ENCODE assay signal across 21 mouse cellular contexts in the genomic region with DNA sequence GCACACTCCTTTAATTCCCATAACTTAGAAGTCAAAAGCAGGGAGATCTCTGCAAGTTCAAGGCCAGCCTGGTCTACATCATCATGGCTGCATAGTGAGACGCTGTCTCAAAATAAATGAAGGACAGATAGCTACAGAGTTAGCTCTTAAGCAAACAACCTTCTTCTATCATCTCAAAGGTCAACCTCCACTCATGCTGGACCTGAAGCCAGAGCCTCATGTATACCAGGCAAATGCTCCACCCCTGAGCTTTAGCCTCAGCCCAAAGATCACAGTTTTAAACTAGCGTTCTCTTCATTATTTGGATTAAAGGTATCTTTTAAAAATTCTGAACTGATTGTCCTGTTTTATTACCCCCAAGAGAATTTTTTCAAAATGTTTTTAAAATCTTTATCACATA. TPM values are rescaled to one million over a fixed set of nuclear protein-coding genes. Genes with fewer than 3 reads are reported as not detected.
DNase-seq lines count a peak whose midpoint lies in the region; ATAC-seq and TF ChIP-seq lines count a peak whose summit lies in the region.
"Had no signal": no experiment of that assay in that cellular context is flagged by ENCODE, and none has a peak within 500 bp of the region (broad histone marks: within the 10 kb centered on the region; RNA-seq: fewer than 3 reads in every experiment).

No protein-coding gene starts in this region.

- no peak overlapping the region for H3K27ac ChIP-seq in liver, adult 2 months (replicated peaks; ENCODE audit: insufficient read depth, low read depth, low read length)
- no peak overlapping the region for H3K27ac ChIP-seq in liver, embryonic 11.5 days (ENCODE audit: low read depth, low read length)
- 0 out of 2 replicates have a peak overlapping the region, but pooled peaks have one; percentile 7 for H3K27ac ChIP-seq in small intestine, adult 2 months (ENCODE audit: insufficient read depth, low read depth, low read length)
- H3K27ac ChIP-seq: embryonic facial prominence, embryonic 12.5 days; embryonic facial prominence, embryonic 15.5 days; gastrocnemius, adult 2 months; hindbrain, embryonic 12.5 days had no signal

- ATAC-seq in liver, embryonic 11.5 days (replicated peaks; ENCODE audit: low FRiP score): no peak
- ATAC-seq: CD4-positive, CD25-positive, alpha-beta regulatory T cell, adult 4 months; forebrain, embryonic 14.5 days; forebrain, postnatal 0 days had no signal

- no peak for TF ChIP-seq CTCF in liver, adult 2 months (IDR thresholded peaks at IDR 0.05; ENCODE audit: low read depth, low read length)
- TF ChIP-seq CTCF in small intestine, adult 2 months (IDR thresholded peaks at IDR 0.05; ENCODE audit: extremely low read depth, insufficient read length, insufficient replicate concordance, low read depth, low read length): no peak

- no peaks in the 10 kb centered on the region for H3K9me3 ChIP-seq in liver, embryonic 11.5 days (ENCODE audit: control insufficient read depth, low read length)
- H3K9me3 ChIP-seq: embryonic facial prominence, embryonic 12.5 days; embryonic facial prominence, embryonic 15.5 days; hindbrain, embryonic 12.5 days had no signal

- no peaks in the 10 kb centered on the region for H3K27me3 ChIP-seq in liver, adult 2 months (ENCODE audit: control insufficient read depth, insufficient read depth, low read length)
- H3K27me3 ChIP-seq in liver, embryonic 11.5 days (replicated peaks; ENCODE audit: control insufficient read depth, insufficient read depth, low read length): no peaks in the 10 kb centered on the region
- H3K27me3 ChIP-seq in small intestine, adult 2 months (ENCODE audit: control insufficient read depth, insufficient read depth, low read length): no peaks in the 10 kb centered on the region
- H3K27me3 ChIP-seq: embryonic facial prominence, embryonic 12.5 days; embryonic facial prominence, embryonic 15.5 days; hindbrain, embryonic 12.5 days had no signal

- H3K9ac ChIP-seq in liver, adult 2 months (ENCODE audit: low read depth, low read length): no peak overlapping the region
- no peak overlapping the region for H3K9ac ChIP-seq in liver, embryonic 11.5 days (ENCODE audit: low read depth, low read length)
- H3K9ac ChIP-seq: embryonic facial prominence, embryonic 12.5 days; embryonic facial prominence, embryonic 15.5 days; forebrain, postnatal 0 days; hindbrain, embryonic 12.5 days had no signal

- 25% methylated on average over 2 of the region's 2 CpGs for WGBS in liver, adult 2 months
- 73% methylated on average over 2 of the region's 2 CpGs for WGBS in liver, embryonic 11.5 days
- WGBS in small intestine, adult 2 months: 29% methylated on average over 2 of the region's 2 CpGs

- H3K4me3 ChIP-seq in liver, adult 2 months (ENCODE audit: insufficient read depth, low read depth, low read length): no peak overlapping the region
- H3K4me3 ChIP-seq in liver, embryonic 11.5 days (ENCODE audit: low read depth, low read length): no peak overlapping the region
- no peak overlapping the region for H3K4me3 ChIP-seq in small intestine, adult 2 months (ENCODE audit: low read depth, low read length)
- H3K4me3 ChIP-seq: embryonic facial prominence, embryonic 12.5 days; embryonic facial prominence, embryonic 15.5 days; gastrocnemius, adult 2 months; hindbrain, embryonic 12.5 days had no signal

- peaks cover 54% of the 10 kb centered on the region for H3K79me2 ChIP-seq in liver, adult 2 months (ENCODE audit: control insufficient read depth, insufficient read depth, low read length)

- peak; percentile 15 to 38 for DNase-seq in kidney, adult 8-10 months
- DNase-seq in kidney, postnatal 10 days: no peak
- DNase-seq in liver, adult 2 months (ENCODE audit: extremely low read depth, low read depth, low spot score): peak; percentile 90
- no peak for DNase-seq in liver, embryonic 11.5 days (ENCODE audit: low spot score)
- DNase-seq in thymus, adult 18-20 months: no peak
- DNase-seq: adrenal gland, adult 2 months; adrenal gland, postnatal 14 days; cerebellum, adult 11 months; cerebellum, adult 2 months; cerebellum, adult 9-11 months; cerebellum, postnatal 25 days; forebrain, postnatal 0 days; gastrocnemius, adult 2 months; gastrocnemius, postnatal 14 days had no signal

- no peak for TF ChIP-seq POLR2A in liver, adult 2 months (IDR thresholded peaks at IDR 0.05; ENCODE audit: extremely low read depth, insufficient read depth, low read length)
- TF ChIP-seq POLR2A in small intestine, adult 2 months (IDR thresholded peaks at IDR 0.05; ENCODE audit: low read depth, low read length): no peak

- H3K36me3 ChIP-seq in liver, adult 2 months (ENCODE audit: control insufficient read depth, insufficient read depth, low read length): no peaks in the 10 kb centered on the region
- 0 out of 2 replicates have a peak, but pooled peaks cover 4% of the 10 kb centered on the region for H3K36me3 ChIP-seq in liver, embryonic 11.5 days (ENCODE audit: control insufficient read depth, insufficient read depth, low read length)
- H3K36me3 ChIP-seq in small intestine, adult 2 months (ENCODE audit: control insufficient read depth, insufficient read depth, low read length): no peaks in the 10 kb centered on the region
- H3K36me3 ChIP-seq: hindbrain, embryonic 12.5 days had no signal

- H3K4me1 ChIP-seq in liver, adult 2 months (ENCODE audit: control insufficient read depth, insufficient read depth, low read length): peaks cover 30% of the 10 kb centered on the region
- H3K4me1 ChIP-seq in liver, embryonic 11.5 days (replicated peaks; ENCODE audit: control insufficient read depth, insufficient read depth, low read length): peaks cover 30% of the 10 kb centered on the region
- H3K4me1 ChIP-seq in small intestine, adult 2 months (ENCODE audit: control insufficient read depth, insufficient read depth, insufficient read length, low read length): peaks cover 20% of the 10 kb centered on the region

- H3K4me2 ChIP-seq in liver, embryonic 11.5 days: no peak overlapping the region
- H3K4me2 ChIP-seq: embryonic facial prominence, embryonic 12.5 days; embryonic facial prominence, embryonic 15.5 days; heart, embryonic 11.5 days; hindbrain, embryonic 12.5 days had no signal

RNA-seq across cellular contexts. Expression of a gene that starts 5.2 kb away (rescaled TPM):
- total RNA-seq in liver, adult 2 months (2014; rRNA removed): 14.8 and 15.7 TPM in 2 replicates
- 4.9 and 5.0 TPM in 2 replicates for polyA plus RNA-seq in liver, adult 2 months (2012; rRNA removed)
- 13.8 and 15.4 TPM in 2 replicates for polyA plus RNA-seq in liver, embryonic 11.5 days (2014; fragmentation: Nextera tagmentation; extraction: Ambion mirVana)
- 1.7 and 3.1 TPM in 2 replicates for polyA plus RNA-seq in small intestine, adult 2 months (2012; rRNA removed)

Comparison
In these comparisons a context has a peak if more than half of its experiments do, and no peak if none do; other contexts are left out.
1. DNase-seq: peak in kidney, adult 8-10 months (2 of 2) and liver, adult 2 months (single experiment); none in kidney, postnatal 10 days (single experiment), liver, embryonic 11.5 days (single experiment) and thymus, adult 18-20 months (0 of 2).